Mouse (Mus musculus): Measurements from ENCODE around the gene Rap2b.

Rap2b gene

DNA sequence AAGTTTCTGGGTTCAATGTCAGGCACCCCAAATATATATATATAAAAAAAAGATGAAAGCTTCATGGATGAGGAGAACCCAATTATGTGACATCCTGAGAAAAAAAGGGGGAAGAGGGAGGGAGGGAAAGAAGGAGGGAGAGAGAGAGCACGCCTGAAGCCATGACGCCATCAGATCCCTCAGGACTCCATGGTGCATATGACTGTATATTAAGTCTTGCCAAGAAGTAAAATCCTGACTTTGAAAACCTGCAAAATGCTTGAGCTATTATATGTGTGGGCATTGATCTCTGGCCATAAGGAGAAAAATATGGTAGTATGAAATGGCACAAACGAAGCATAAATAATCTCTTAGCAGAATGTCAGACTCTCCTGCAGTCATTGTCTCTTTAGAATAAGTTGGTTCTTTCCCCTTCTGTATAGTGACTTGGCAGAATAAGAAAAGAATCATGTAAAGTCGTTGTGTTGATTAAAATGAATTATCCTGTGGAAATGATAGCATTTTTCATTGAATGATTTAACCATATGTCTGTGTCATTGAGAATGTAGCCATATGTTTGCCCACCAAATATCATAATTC is 13.3 kb upstream of the Rap2b start:
- Histone ChIP-seq H3K27me3 (ENCODE audit: insufficient read depth, low read length) (no peaks in the 10 kb centered on the region), H3K36me3 (ENCODE audit: insufficient read depth, low read length) (no peaks in the 10 kb centered on the region), H3K4me1 (replicated peaks; ENCODE audit: low read depth, low read length) (no peaks in the 10 kb centered on the region), H3K9me3 (ENCODE audit: low read length) (no peaks in the 10 kb centered on the region), H3K4me3 (replicated peaks; ENCODE audit: low read length) (no peak overlapping the region)
- no peak for TF ChIP-seq POU5F1 (IDR thresholded peaks at IDR 0.05; ENCODE audit: borderline replicate concordance, low read length)
- no peak for TF ChIP-seq NANOG (IDR thresholded peaks at IDR 0.05; ENCODE audit: borderline replicate concordance, low read length)
- TF ChIP-seq CTCF (conservative IDR thresholded peaks at IDR 0.05; ENCODE audit: low read length), result no peak

DNA sequence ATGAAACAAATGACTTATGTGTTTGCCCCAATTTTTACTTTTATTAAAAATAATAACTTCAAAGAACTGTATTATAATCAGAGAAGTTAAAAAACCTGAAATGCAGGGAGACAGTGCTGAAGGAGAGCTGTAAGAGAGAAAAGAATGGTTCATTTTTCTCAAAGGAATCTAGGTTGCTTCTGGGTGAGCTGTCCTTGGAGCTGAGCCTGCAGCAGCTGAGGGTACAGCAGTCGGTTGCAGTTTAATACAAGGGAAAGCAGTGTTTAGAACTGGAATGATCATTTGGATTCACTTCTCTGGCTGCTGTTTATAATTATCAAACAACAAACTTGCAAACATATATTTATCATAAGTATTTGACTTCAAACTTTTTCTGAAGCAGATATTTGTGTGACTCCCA is 12.0 kb upstream of the Rap2b start:
- H3K9me3 ChIP-seq (ENCODE audit: low read length), result no peaks in the 10 kb centered on the region
- TF ChIP-seq CTCF (conservative IDR thresholded peaks at IDR 0.05; ENCODE audit: low read length) (no peak), POU5F1 (IDR thresholded peaks at IDR 0.05; ENCODE audit: borderline replicate concordance, low read length) (no peak), NANOG (IDR thresholded peaks at IDR 0.05; ENCODE audit: borderline replicate concordance, low read length) (no peak)

DNA sequence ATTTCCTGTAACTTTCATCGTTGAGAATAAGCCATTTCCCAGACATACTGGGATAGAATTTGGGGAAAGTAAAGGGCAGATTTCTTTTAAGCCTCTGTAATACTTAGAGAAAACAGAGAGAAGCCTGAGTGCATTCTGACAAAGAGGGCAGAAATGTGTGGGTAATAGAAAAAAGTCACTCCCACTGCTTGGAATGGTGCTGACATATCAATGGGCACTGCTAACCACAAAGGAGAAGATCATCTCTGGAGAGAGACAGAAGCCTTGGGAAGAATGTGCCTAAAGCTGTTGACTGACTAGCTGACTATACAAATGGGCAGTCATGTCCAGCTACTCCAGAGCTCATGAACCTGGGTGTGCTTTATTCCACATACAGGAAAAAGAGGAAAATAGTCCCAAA is 6.0 kb upstream of the Rap2b start:
- Histone ChIP-seq H3K36me3 (ENCODE audit: insufficient read depth, low read length) (no peaks in the 10 kb centered on the region), H3K4me1 (replicated peaks; ENCODE audit: low read depth, low read length) (no peaks in the 10 kb centered on the region), H3K27me3 (ENCODE audit: insufficient read depth, low read length) (no peaks in the 10 kb centered on the region), H3K9me3 (ENCODE audit: low read length) (no peaks in the 10 kb centered on the region), H3K4me3 (replicated peaks; ENCODE audit: low read length) (no peak overlapping the region)
- TF ChIP-seq CTCF (conservative IDR thresholded peaks at IDR 0.05; ENCODE audit: low read length) (no peak), NANOG (IDR thresholded peaks at IDR 0.05; ENCODE audit: borderline replicate concordance, low read length) (no peak), POU5F1 (IDR thresholded peaks at IDR 0.05; ENCODE audit: borderline replicate concordance, low read length) (no peak)

More for the DNA sequence above, 12.0 kb upstream of the Rap2b start:
- H3K4me1 ChIP-seq (replicated peaks; ENCODE audit: low read depth, low read length), result no peaks in the 10 kb centered on the region
- H3K4me3 ChIP-seq (replicated peaks; ENCODE audit: low read length), result no peak overlapping the region
- no peaks in the 10 kb centered on the region for H3K27me3 ChIP-seq (ENCODE audit: insufficient read depth, low read length)
- H3K36me3 ChIP-seq (ENCODE audit: insufficient read depth, low read length), result no peaks in the 10 kb centered on the region

DNA sequence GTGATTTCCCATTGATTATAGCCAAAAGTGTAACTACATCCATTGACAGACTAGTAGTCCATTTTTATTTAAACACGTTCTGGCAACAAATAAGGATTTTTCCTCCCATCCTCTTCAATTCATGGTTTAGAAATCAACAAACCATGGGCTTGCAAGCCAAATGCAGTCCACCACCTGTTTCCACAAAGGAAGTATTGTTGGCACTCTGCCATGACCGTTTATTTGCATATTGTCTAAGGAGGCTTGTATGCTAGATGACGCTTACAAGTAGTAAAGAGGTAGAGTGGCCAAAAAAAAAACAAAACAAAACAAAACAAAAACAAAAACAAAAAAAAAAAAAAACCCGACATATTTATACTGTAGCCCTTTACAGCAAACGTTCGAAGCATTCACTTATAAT is 3.3 kb upstream of the Rap2b start:
- Histone ChIP-seq H3K9me3 (ENCODE audit: low read length) (no peaks in the 10 kb centered on the region), H3K27me3 (ENCODE audit: insufficient read depth, low read length) (no peaks in the 10 kb centered on the region), H3K4me1 (replicated peaks; ENCODE audit: low read depth, low read length) (peaks cover 10% of the 10 kb centered on the region), H3K36me3 (ENCODE audit: insufficient read depth, low read length) (no peaks in the 10 kb centered on the region), H3K4me3 (replicated peaks; ENCODE audit: low read length) (no peak overlapping the region)
- TF ChIP-seq POU5F1 (IDR thresholded peaks at IDR 0.05; ENCODE audit: borderline replicate concordance, low read length) (no peak), CTCF (conservative IDR thresholded peaks at IDR 0.05; ENCODE audit: low read length) (no peak), NANOG (IDR thresholded peaks at IDR 0.05; ENCODE audit: borderline replicate concordance, low read length) (no peak)

DNA sequence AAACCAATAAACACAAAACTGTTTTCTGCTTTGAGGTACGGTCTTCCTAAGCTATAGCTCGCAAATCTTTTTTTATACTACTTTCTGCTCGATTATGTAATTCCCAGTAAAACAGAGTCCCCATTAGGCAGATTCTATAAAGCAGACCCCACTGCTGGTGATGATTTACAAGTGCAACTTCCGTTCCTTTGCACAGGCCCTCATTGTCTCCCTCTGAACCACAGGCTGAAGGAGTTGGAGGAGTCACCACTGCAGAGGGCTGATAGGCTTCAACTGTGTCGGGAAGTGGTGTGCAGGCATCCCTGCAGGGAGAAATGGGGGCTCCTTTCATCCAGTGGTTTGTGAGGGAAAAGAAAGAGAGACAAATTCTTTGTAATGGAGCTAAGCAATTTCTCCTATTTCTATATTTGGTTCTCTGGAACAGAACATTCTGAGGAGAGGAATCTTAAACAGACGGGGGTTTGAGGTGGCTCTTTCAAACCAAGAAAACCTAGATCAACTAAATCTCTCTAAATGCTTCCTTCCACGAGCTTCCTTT is 2.6 kb upstream of the Rap2b start:
- Histone ChIP-seq H3K36me3 (ENCODE audit: insufficient read depth, low read length) (no peaks in the 10 kb centered on the region), H3K4me3 (replicated peaks; ENCODE audit: low read length) (no peak overlapping the region), H3K27me3 (ENCODE audit: insufficient read depth, low read length) (no peaks in the 10 kb centered on the region), H3K4me1 (replicated peaks; ENCODE audit: low read depth, low read length) (peaks cover 10% of the 10 kb centered on the region), H3K9me3 (ENCODE audit: low read length) (no peaks in the 10 kb centered on the region)
- TF ChIP-seq POU5F1 (IDR thresholded peaks at IDR 0.05; ENCODE audit: borderline replicate concordance, low read length) (no peak), NANOG (IDR thresholded peaks at IDR 0.05; ENCODE audit: borderline replicate concordance, low read length) (no peak), CTCF (conservative IDR thresholded peaks at IDR 0.05; ENCODE audit: low read length) (no peak)

DNA sequence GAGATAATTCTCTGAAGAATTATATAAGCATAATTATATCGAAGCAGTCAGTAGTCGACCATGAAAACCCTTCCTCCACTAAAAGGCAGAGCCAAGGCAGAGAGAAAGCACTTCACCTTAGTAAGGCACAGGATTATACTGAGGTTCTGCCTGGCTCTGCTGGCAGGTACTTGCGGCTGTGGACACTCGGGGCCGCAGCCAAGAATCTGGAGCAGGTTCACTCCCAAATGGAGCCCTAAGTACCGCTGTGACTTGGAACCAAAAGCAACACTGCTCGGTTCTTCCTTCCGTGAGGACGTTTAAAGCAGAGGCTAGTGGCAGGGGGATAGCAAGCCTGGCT is 1.4 kb downstream of the Rap2b start:
- H3K4me1 ChIP-seq (replicated peaks; ENCODE audit: low read depth, low read length), result peaks cover 29% of the 10 kb centered on the region
- H3K27me3 ChIP-seq (ENCODE audit: insufficient read depth, low read length), result peaks cover 8% of the 10 kb centered on the region; the same call in 1 of the 2 replicates
- H3K4me3 ChIP-seq (replicated peaks; ENCODE audit: low read length), result peak overlapping the region; percentile 96
- TF ChIP-seq NANOG (IDR thresholded peaks at IDR 0.05; ENCODE audit: borderline replicate concordance, low read length) (no peak), CTCF (conservative IDR thresholded peaks at IDR 0.05; ENCODE audit: low read length) (no peak), POU5F1 (IDR thresholded peaks at IDR 0.05; ENCODE audit: borderline replicate concordance, low read length) (no peak)
- H3K9me3 ChIP-seq (ENCODE audit: low read length), result no peaks in the 10 kb centered on the region
- 0 out of 2 replicates have a peak, but pooled peaks cover 5% of the 10 kb centered on the region for H3K36me3 ChIP-seq (ENCODE audit: insufficient read depth, low read length)

DNA sequence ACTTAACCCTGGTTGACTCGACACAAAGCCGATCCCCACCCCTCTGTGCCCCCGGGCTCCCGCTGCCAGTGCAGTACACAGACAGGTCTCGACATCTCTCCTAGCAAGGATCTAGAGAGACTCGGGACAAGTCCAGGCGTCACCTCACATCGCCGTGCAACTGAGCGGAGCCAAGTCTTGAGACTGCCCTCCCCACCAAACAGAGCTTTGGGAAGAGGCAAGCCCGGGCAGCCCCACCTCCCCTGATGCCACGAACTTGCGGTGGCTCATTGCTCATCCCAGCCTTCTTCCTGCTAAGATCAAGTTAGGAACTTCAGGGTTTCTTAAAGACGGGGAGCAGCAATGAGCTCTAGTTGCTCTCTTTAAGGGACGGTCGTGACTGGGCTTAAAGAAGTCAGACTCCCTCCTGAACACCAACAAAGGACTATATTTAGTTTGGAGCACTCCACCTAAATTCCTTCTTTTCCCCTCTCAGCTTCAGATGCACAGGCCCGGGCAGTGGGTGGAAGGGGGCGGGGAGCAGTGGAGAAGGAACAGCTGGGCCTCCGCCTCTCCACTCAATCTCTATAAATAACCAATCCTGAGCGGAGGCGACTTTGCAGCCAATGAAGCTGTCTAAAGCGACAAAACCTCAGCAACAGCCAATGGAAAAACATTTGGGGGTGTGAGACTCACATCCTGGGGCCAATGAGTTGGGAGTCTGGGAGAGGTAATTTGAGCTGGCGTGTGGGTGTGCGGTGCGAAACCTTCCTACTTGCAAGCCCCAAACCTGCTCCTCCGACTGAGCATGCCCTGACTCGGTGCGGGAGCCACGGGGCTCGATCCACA is 1.9 kb downstream of the Rap2b start:
- Histone ChIP-seq H3K36me3 (ENCODE audit: insufficient read depth, low read length) (0 out of 2 replicates have a peak, but pooled peaks cover 9% of the 10 kb centered on the region), H3K9me3 (ENCODE audit: low read length) (no peaks in the 10 kb centered on the region), H3K4me3 (replicated peaks; ENCODE audit: low read length) (peak overlapping the region; percentile 96), H3K4me1 (replicated peaks; ENCODE audit: low read depth, low read length) (peaks cover 34% of the 10 kb centered on the region), H3K27me3 (ENCODE audit: insufficient read depth, low read length) (peaks cover 8% of the 10 kb centered on the region; the same call in 1 of the 2 replicates)
- TF ChIP-seq NANOG (IDR thresholded peaks at IDR 0.05; ENCODE audit: borderline replicate concordance, low read length) (0 out of 2 replicates have a peak, but pooled peaks have one; percentile 12), CTCF (conservative IDR thresholded peaks at IDR 0.05; ENCODE audit: low read length) (no peak), POU5F1 (IDR thresholded peaks at IDR 0.05; ENCODE audit: borderline replicate concordance, low read length) (no peak)

DNA sequence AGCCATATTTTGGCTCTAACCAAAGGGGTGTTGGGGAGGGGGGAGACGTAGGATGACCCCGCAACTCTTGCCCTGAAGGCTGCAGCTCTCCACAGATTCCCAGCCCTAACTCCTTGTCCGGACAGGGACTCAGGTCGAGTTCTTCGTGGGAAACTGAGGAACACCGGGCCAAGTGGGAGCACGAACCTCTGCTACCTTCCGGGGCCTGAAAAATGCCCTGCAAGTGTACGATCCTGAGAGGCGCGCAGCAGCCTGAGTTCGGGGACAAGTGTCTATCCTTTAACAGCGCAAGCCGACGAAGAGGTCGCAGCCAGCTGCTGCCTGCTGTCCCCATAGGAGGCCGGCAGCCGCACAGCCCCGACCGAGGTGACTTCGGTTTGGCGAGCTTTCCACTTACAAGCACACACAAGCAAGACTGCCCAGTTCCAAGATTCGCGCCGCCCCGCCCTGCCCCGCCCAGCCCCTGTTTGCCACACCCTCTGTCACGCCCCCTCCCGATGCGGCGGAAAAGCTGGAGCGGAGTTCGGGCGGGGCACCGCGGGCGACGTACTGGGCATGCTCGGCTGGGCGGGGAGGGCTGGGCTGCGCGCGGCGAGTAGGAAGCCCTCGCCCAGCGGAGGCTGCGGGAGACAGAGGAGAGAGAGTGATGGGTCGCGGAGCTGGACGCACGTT is 2.7 kb downstream of the Rap2b start:
- no peaks in the 10 kb centered on the region for H3K9me3 ChIP-seq (ENCODE audit: low read length)
- peak overlapping the region; percentile 96 for H3K4me3 ChIP-seq (replicated peaks; ENCODE audit: low read length)
- H3K27me3 ChIP-seq (ENCODE audit: insufficient read depth, low read length), result peaks cover 8% of the 10 kb centered on the region; the same call in 1 of the 2 replicates
- peaks cover 36% of the 10 kb centered on the region for H3K4me1 ChIP-seq (replicated peaks; ENCODE audit: low read depth, low read length)
- H3K36me3 ChIP-seq (ENCODE audit: insufficient read depth, low read length), result 0 out of 2 replicates have a peak, but pooled peaks cover 9% of the 10 kb centered on the region
- no peak for TF ChIP-seq NANOG (IDR thresholded peaks at IDR 0.05; ENCODE audit: borderline replicate concordance, low read length)
- no peak for TF ChIP-seq CTCF (conservative IDR thresholded peaks at IDR 0.05; ENCODE audit: low read length)
- no peak for TF ChIP-seq POU5F1 (IDR thresholded peaks at IDR 0.05; ENCODE audit: borderline replicate concordance, low read length)

Measured in E14TG2a.4 (cell line).